Mouse (Mus musculus) layer of hippocampus, postnatal 25 days (tissue): Measurements from ENCODE around the gene Megf11. TPM values are rescaled to one million over a fixed set of nuclear protein-coding genes. Genes with fewer than 3 reads are reported as not detected.

Experiments
- DNase-seq, 2 experiments: peaks; one replicate each; pipeline ENCODE4 v3.0.0; 2022; ENCODE audit warnings: mixed read lengths in 2 of 2, low spot score in 1 of 2; ENCODE audit errors: extremely low spot score in 1 of 2
- total RNA-seq, 2 experiments: library from RNA; stranded (reverse); gene quantifications; 2 replicates each; pipeline ENCODE4 v1.2.3; 2021

The Megf11 gene
- total RNA-seq, 2 experiments from 2014 or later, result 14.0 to 15.6 TPM

- no peak for DNase-seq
Measured at GRCm38 (mm10) chr9:64553441-64553840, 168.0 kb downstream of the Megf11 start.

DNA sequence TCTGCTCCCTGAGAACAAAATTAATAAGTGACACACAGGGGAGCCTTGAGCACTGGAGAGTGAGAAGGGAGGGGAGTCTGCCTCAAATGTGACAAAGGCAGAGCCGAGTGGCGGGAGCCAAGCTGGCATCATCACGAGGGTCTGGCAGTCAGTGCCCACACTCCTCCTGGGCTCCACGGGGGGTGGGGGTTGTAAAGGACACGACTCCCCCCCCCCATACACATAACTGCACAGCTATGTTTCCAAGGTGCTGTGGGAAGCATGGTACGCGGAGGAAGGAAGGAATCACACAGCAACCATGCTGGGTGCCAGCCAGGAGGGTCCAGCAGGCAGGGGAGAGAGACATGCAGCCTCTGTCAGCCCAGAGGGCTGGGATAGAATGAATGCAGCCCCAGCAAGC is 170.2 kb downstream of the Megf11 start:
- DNase-seq, result no peak

DNA sequence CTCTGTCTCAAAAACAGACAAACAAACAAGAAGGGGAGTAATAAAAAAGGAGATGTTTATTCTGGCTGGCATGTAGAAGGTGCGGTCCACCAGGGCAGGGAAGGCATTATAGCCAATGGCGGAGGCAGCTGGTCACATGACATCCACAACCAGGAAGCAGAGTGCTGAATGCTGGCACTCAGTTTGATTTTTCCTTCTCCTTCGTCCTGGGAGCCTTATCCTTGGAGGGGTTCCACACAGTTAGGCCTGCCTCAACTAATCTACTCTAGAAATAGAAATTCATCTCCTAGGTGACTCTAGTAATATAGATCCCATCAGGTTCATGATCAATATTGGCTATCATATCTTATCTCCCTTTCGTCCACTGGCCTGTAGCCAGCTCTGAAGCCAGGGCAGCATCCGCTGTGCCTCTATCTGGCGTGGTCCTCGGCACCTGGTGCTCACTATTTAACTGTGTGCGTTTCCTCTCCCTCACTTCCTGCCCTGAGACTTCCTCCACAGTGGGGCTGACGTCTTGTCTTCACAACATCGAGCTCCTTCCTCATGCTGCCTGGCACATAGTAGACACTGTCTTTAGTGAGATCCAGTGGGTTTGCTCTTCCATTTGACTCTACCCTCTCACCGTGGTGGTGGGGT is 171.8 kb downstream of the Megf11 start:
- no peak for DNase-seq

- no peak for DNase-seq
Measured at GRCm38 (mm10) chr9:64557846-64558530, 172.6 kb downstream of the Megf11 start.

DNA sequence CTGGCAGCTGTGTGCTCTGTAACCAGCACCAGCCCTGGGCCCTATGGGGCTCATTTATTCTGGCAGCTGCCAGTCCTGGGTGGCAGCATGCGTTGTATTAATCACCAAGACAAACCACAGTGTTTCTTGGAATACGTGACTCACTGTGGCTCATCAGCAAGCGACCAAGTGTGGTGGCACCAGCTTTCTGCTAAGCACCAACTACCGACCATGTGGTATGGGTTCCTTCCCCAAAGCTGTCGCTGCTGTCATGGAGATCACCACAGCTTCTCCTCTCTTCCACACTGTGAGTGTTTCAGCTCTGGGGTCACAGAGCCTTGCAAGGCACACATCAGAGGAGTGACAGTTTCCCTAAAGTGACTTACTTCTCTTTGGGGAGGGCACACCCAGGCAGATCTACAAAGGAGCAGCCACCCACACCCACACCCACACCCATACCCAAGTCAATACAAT is 178.9 kb downstream of the Megf11 start:
- DNase-seq, result no peak

- DNase-seq, result no peak
Measured at GRCm38 (mm10) chr9:64565915-64566314, 180.5 kb downstream of the Megf11 start.

GRCm38 (mm10) chr9:64566376-64566775 is 180.9 kb downstream of the Megf11 start:
- no peak for DNase-seq

- DNase-seq, result no peak
Measured at GRCm38 (mm10) chr9:64567482-64567881, 182.1 kb downstream of the Megf11 start.

DNA sequence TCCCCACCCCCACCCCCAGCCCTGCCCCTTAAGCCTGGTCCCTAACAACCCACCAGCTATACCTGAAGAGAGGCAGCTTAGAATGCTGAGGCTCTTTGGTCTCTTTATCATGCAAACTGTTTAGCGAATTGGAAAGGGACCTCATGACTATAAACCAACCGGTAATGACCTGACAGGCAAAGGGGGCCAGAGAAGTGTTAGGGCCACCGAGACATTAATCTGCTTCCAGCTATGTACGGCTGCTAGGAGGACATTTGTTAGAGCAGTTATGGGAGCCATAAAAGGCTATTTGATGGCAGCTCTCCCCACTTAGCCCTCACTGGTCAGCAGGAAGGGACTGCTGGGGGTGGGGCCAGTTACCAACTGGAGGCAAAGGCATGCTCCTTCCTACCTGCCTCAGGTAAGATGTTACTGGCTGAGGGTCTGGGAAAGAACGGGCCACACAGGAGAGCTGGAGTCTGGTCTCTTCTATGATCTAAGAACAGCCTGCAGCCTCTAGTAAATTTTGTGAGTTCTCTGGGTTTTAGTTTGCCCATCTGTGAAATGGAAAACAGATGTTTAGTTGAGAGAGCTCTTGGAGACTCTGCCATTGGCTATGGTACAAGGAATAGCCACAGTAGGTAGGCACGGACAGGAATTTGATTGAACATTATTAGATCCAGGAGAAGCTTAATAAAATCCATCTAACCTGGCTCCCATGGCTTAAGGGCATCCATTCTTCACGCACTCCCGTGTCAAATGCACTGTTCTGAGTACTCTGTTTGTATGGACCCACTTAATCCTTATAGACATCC is 183.2 kb downstream of the Megf11 start:
- DNase-seq, result no peak

DNA sequence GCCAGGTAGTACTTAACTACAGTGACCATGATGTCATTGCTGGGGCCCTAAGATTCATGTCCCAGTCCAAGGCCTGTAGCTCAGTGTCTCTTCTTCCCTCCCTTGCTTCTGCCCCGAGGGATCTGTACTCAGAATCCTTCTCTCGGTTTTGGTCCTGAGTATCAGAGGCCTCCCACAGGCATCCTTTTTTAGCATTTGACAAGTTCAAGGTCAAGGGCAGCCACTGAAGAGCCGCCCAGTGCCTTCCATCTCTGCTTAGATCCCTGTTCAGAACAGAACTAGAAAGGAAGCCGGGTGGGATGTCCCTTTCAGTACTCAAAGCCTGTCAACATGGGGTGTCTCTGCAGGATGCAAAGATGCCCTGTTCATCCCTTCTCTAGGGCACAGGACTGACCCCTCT is 185.0 kb downstream of the Megf11 start:
- no peak for DNase-seq

DNA sequence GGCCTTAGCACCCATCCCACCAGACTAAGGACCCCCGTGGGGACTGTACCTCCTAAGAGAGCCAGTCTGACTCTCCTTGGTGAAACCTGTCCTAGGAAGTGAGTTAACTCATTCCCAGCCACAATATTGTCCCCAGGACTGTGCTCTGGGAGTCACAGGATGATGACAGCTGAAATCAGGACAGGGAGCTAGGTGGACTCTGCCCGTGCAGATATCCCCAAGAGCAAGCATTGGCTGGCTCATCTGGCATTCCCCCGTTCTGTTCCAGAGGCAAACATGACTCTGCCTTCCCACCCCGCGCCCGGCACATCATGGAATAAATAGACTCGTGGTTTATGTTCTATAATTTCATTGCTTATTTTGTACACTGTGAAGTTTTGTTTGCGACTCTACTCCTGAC is 185.7 kb downstream of the Megf11 start:
- DNase-seq, result no peak

DNA sequence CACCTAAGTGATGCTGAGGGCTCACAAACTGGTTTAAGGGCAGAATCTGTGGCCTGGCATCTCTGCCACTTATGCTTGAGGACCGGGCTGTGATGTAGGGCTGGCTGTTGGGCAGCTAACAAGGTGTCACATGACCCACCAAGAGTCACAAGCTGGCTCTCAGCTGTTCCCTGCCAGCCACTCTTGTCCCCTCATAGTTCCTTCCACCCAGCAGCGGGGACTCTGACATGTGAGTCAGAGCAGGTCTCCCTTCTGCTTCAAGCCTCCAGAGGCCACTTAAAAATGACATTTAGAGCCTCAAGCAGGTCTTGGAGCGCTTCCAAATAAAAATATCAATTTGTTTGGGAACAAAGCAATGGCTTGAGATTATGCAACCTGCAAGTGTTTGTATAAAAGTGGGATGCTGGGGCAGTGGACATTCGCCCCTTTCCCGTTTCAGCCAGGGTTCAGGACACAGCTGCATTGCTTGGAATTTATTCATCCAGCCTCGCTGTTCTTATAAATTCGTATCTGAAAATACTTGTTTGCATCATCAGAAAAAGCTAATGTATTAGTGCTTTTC is 187.3 kb downstream of the Megf11 start:
- DNase-seq, result no peak

DNA sequence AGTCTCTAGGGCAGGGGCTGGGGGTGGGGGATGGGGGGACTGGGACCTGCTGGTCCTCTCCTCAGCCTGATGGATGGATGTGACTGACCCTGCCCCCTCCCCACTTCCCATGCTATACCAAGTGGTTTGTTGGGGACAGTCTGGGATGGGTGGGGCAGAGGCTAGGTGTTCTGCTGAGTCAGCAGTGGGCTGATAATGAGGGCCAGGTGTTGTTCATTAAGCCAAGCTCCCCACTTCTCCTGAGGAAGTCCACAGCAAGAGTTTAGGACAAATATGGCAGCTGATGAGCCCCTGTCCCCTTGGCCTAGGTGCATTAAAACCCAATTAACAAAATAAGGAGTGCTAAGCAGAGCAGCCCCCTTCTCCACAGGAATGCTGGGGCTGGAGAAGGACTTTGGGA is 190.2 kb downstream of the Megf11 start:
- no peak for DNase-seq

GRCm38 (mm10) chr9:64576143-64576878 is 190.9 kb downstream of the Megf11 start:
- DNase-seq, result no peak

- DNase-seq, result no peak
Measured at GRCm38 (mm10) chr9:64577156-64577555, 191.7 kb downstream of the Megf11 start.

GRCm38 (mm10) chr9:64578014-64578413 is 192.6 kb downstream of the Megf11 start:
- no peak for DNase-seq

- no peak for DNase-seq
Measured at GRCm38 (mm10) chr9:64579306-64579705, 193.9 kb downstream of the Megf11 start.

DNA sequence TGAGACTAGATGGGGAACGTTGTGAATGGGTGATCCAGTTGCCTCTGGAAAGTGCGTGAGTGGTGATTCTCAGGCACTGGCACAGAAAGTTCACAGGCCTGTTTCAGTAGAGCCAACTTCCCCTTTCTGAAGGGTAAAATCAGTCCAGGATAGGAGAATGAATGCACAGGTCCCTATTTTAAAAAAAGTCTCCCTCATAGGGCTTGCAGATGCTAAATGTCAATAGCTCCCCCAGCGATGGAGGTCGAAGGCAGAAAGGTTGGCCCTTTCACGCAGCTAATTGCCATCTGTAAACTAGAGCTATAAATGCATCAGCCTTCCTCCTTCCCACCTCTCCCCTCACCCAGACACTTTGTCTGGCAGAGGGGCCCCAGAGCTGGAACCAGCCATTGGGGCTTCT is 200.9 kb downstream of the Megf11 start:
- DNase-seq, result no peak

DNA sequence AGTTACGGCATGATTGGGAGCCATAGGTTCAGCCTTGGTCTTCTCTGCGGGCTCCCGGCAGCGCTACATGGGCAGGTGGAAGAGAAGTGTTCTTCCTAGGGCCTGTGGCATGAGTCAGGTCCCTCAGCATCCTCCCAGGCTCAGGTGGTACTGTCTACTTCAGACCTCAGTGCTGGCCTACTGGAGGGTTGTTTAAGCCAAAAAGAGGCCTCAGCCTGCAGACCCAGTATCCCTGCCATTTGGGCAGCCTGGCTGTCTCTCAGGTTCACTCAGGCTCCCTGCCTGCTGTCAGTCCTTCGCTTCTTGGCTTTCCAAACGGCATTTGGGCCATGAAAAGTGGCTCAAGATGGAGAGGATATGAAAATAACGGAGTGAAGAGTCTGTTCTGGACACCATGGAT is 202.6 kb downstream of the Megf11 start:
- DNase-seq, result no peak

DNA sequence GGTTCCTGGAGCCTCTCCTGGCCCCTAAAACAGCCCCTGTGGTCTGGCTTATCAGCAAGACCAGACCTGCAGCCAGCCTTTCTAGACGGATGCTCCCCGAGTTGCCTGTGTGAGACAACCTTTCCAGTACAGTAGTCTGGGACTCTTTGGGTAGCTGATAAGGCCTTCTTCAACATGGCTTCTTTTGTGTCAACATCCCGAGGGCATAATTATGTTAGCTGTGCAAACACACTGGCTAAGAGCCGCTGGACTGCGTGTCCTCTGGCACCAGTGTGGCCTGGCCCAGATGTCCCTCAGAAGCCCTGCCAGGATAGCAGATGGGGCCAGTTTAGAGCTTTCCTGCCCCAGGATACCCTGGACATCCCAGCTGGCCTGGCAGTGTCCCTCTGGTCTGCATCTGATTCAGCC is 205.2 kb downstream of the Megf11 start:
- no peak for DNase-seq
